Mouse (Mus musculus) embryonic fibroblast, embryonic 13.5 days (primary cell): Measurements from ENCODE around the gene Clic5.

Experiments used
- CTCF ChIP-seq: IDR thresholded peaks from 2 replicates; pipeline ENCODE4 v1.5.1; 2011; ENCODE audit warnings: mild to moderate bottlenecking, control low read depth, low read length, moderate library complexity, borderline replicate concordance; ENCODE audit not compliant: insufficient read depth
- POLR2A ChIP-seq: IDR thresholded peaks from 2 replicates; pipeline ENCODE4 v1.6.1; 2011; ENCODE audit warnings: low read depth, mild to moderate bottlenecking, control low read depth, low read length, moderate library complexity

DNA sequence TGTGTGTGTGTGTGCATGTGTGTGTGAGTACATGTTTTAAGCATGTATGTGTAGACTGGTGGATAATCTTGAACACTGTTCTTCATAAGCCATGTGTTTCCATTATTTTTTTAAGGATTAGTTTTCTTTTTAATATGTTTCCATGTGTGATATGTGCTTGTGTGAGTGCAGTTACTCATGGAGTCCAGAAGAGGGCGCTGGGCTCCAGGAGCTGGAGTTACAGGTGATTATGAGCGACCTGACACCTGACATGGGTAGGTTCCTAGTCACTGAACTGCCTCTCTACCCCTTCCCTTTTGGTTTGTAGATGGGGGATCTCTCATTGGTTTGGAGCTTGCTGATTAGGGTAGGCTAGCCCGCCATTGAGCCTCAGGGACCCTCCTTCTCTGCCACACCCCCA lies 16.5 kb upstream of the Clic5 start:
- TF ChIP-seq POLR2A: no peak
- no peak for TF ChIP-seq CTCF
